Mouse (Mus musculus) erythroblast, embryonic 14.5 days (primary cell): ENCODE measurements around the gene Rcan3.

ENCODE experiments used
- GATA1 ChIP-seq: IDR thresholded peaks from 2 replicates; pipeline ENCODE4 v1.6.1; 2012; ENCODE audit warnings: low read length, inconsistent platforms, mixed read lengths
- TAL1 ChIP-seq: IDR thresholded peaks from 3 replicates; pipeline ENCODE4 v1.6.1; 2012; ENCODE audit warnings: low read length, inconsistent platforms, mixed read lengths

DNA sequence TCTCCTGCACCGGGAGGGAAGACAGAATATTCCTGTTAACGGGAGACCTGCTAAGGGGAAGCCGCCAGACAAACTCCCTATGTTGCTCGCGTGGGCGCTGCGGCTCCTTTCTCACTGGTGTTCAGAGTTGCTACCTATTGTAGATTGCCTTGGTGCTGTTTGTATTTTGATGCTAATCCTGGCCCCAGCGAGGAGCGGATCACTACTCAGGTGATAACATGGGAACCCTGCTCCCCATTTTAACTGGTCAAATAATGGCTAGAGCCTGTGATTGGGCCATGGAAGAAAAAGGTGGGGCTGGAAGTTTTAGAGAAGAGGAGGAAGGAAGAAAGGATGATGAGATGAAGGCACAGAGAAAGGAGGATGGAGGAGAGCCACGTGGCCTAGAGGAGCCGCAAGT, 13.2 kb downstream of the Rcan3 start:
- no peak for TF ChIP-seq GATA1
- no peak for TF ChIP-seq TAL1
